Mouse (Mus musculus) cerebral cortex, adult 2 months (tissue): ENCODE results near the gene Adamtsl4.

ENCODE experiments used
- WGBS: fragments of 180-500 bp; shearing (Covaris S2); methylation state at CpG from one replicate; pipeline ENCODE4 v1.1.7; 2018; 5-methylcytosine and 5-hydroxymethylcytosine counted together

Gene Adamtsl4

DNA sequence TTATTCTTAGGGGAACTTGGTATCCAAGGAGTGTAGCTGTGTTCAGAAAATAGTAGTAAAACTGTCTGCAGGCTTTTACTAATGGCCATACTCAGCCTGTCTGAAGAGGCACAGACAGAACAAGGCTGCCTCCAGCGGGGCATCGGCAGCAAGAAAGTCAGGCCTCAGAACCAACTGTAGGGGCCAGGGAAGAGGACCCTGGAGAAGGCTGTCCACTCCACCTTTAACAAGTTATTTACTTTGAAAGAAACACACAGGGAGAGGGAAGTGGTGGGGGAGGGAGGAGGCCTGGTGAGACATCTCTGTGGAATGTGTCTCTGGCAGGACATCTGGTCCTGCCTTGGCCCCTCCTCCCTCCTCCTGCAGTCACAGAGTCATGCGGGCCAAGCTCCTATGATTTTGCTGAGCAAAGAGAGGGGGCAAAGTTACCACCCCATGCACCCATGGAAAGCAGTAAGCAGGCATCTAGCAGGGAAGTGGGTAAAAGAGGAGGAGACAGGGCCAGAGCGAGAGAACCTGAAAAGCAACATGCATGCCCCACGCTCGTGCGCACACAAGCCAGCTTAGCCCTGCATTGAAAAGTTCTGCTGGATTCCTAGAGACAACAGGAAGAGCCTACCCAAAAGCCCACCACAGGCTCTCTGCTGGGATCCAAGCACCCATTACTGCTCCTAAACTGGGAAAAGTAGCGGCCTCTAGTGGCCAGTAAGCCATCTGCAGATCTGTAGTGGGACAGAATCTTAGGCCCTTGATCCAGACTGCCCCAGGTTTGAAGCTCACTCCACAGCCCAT, 12.2 kb downstream of the Adamtsl4 start:
- WGBS, result 50% methylated on average over 8 of the region's 8 CpGs

GRCm38 (mm10) chr3:95674812-95675211, 12.9 kb downstream of the Adamtsl4 start:
- WGBS, result 37% methylated on average over 6 of the region's 6 CpGs

GRCm38 (mm10) chr3:95674236-95674635, 13.5 kb downstream of the Adamtsl4 start:
- WGBS, result 41% methylated on average over 2 of the region's 2 CpGs

DNA sequence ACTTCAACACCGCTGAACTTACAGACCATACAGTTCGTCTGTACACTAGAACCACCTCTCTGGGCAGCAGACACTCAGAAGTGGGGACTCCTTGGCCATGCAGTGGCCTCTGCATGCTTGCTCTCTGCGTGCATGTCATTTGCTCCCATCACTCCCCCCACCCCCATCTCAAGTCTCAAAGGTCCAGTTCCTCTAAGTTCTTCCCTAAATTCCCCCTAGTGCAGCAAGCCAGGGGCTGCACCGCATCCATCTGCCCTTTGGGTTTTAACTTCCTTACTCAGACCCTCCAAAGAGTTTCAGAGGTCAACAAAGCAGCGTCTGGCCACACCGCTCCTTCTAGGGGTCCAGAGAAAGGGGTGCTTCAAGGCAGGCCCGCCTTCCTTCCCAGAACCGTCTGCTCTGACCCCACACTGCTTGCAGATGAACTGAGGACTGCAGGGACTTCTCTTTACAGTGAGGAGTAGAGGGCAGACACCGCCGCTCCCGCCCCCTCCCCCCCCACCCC, 14.0 kb downstream of the Adamtsl4 start:
- WGBS, result 44% methylated on average over 11 of the region's 11 CpGs

GRCm38 (mm10) chr3:95672861-95673706, 14.6 kb downstream of the Adamtsl4 start:
- 65% methylated on average over 10 of the region's 10 CpGs for WGBS

DNA sequence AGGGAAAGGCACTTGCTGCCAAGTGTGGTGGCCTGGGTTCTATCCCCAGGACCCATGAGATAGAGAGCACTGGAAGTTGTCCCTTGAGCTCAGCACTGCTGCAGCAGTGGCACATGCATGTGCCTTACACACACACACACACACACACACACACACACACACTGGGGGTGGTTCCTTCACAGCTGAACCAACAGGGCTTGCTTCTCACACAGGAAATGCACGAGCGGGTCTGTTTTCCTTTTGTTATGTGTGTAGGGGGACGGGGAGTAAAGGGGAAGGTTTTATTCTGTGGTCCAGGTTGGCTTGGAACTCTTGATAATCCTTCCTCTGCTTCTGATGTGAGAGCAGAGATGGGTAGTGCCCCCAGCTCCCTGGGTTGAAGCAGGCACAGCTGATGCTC, 15.3 kb downstream of the Adamtsl4 start:
- WGBS, result 21% methylated on average over 3 of the region's 3 CpGs

DNA sequence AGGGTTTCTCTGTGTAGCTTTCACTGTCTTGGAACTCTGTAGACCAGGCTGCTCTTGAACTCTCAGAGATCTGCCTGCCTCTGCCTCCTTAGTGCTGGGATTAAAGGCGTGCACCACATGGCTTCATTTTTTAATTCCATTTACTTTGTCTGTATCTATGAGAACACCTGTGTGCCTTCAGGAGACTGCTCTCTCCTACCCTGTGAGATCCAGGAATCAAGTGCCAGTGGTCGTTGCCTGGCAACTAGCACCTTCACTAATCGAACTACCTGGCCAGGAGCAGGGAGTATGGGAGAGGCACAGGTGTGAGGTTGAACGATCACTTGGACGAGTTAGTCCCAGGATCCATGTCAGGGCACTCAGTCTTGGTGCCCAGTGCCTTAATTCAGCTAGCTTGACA, 16.5 kb downstream of the Adamtsl4 start:
- WGBS, result 92% methylated on average over 5 of the region's 5 CpGs

DNA sequence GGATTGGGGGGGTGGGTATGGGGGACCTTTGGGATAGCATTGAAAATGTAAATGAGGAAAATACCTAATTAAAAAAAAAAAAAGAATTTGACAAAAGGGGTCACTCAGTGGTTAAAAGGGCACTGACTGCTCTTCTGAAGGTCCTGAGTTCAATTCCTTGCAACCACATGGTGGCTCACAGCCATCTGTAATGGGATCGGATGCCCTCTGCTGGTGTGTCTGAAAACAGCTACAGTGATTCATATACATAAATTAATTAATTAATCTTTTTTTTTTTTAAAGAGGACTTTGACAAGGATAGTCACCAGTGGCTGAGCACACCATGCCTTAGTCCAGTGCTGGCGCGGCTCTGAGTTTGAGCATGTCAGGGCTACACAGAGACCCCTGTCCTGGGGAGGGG, 17.3 kb downstream of the Adamtsl4 start:
- WGBS, result 96% methylated on average over 3 of the region's 3 CpGs

- WGBS, result 88% methylated on average over 3 of the region's 3 CpGs
Measured at GRCm38 (mm10) chr3:95669309-95669665, 18.4 kb downstream of the Adamtsl4 start.

GRCm38 (mm10) chr3:95668589-95669308, 19.0 kb downstream of the Adamtsl4 start:
- 57% methylated on average over 7 of the region's 7 CpGs for WGBS

GRCm38 (mm10) chr3:95668026-95668425, 19.7 kb downstream of the Adamtsl4 start:
- 14% methylated on average over 7 of the region's 7 CpGs for WGBS

- 29% methylated on average over 4 of the region's 4 CpGs for WGBS
Measured at GRCm38 (mm10) chr3:95667521-95667920, 20.2 kb downstream of the Adamtsl4 start.

GRCm38 (mm10) chr3:95666124-95666844, 21.4 kb downstream of the Adamtsl4 start:
- WGBS, result 63% methylated on average over 6 of the region's 6 CpGs

- WGBS, result 89% methylated on average over 4 of the region's 4 CpGs
Measured at GRCm38 (mm10) chr3:95664940-95665352, 22.8 kb downstream of the Adamtsl4 start.

GRCm38 (mm10) chr3:95663969-95664608, 23.6 kb downstream of the Adamtsl4 start:
- WGBS, result 88% methylated on average over 3 of the region's 3 CpGs

GRCm38 (mm10) chr3:95663486-95663885, 24.2 kb downstream of the Adamtsl4 start:
- WGBS, result 77% methylated on average over 2 of the region's 2 CpGs

DNA sequence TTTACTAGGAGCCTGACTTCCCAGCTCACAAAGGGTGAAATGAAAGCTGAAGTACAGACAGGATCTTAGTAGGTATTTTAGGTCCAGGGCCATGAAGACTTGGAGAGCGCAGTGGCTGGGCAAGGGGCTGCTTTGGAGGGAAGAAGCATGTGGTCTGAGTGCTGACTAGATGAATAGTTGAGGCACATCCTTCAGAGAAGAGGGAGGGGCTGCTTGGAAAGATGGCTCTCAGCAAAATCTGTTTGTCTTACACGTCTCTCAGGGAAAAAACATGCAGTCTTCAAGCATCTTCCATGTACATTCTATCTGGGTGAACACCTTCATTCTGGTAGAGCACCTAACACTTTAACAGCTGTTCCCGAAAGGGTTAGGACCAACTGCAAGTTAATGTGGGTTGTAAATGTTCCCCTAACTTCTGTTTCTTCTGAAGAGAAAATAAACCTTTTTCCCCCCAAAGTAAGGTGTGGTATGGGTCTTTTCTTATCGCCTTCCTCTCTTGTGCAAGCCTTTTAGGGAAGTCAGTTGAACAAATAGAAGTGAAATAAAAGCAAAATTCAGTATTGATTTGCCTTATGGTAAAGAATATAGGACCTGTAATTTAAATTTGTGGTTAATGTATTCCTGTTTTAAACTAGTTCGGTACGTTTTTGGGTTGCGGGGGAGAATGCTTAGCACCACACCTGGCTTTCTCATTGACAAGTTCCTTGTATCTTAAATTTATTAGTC, 24.8 kb downstream of the Adamtsl4 start:
- 52% methylated on average over 7 of the region's 7 CpGs for WGBS

DNA sequence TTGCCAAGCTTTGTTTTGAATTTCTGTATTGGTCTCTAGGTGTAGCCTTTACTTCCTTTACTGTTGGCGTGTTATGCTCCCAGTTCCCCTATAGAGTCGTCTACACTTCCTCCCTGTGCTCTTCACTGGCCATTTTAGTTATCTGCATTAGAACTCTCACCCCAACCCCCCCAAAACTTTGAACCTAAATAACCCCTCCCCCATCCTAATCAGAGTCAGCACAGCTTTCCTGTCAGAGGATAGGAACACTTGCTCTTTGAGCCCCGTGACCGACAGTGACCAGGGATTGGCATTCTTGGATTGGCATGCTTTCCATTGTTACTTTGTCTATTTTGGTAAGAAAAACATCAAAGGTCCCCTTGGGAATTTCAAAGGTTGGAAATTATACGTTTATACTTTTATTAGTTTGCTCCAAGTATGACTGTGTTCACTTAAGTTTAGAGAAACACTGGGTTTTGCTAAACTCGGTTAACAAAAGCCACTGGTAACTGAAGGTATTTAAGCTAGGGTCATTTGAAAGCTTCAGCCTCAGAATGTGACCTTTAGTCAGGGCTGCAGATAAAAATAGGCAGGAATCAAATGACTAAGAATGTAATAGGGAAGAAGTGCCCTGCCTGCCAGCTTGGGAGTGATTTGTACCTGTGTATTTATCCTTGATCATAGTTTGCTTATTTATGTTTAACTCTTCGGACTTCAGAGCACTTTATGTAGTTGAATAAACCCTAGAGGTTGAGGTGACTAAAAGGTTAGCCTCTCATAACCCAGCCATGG, 25.6 kb downstream of the Adamtsl4 start:
- WGBS, result 39% methylated on average over 7 of the region's 7 CpGs

DNA sequence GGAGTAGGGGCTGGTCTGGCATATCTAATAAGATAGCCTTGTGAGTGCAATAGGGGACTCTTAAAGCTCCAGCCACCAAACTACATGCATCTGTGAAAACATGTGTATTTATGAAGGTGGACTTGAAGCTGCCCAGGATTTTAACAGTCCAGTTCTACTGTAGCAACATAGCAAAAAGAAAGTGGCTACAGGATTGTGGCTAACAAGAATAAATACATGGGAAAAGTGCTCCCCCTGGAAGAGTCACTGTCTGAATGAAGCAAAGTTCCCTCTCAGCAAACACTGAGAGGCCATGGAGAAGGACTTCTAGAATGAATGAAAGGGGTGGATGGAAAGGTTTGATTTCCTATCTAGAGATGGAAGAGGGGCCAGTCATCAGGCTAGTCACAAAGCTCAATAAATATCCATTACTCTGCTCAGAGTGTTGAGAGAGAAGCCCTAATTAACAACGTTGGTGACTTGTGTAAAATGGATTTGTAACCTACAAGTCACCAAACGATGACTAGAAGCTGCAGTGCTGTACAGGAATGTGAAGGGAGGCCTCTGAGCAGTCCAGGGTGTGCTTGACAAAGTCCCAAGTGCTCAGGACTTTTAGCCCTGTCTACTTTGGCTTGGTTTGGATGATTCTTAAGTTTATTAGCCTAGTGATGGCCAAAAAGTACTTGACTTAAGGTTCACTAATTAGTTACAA, 26.8 kb downstream of the Adamtsl4 start:
- 6% methylated on average over 2 of the region's 2 CpGs for WGBS
